Mouse (Mus musculus) midbrain, embryonic 11.5 days (tissue): ENCODE results near the gene C1s2. TPM values are rescaled to one million over a fixed set of nuclear protein-coding genes. Genes with fewer than 3 reads are reported as not detected.
"Not testable (repeated sequence)": the region's sequence is repeated elsewhere in the genome, so short reads cannot be mapped to it uniquely, and the experiment has no call there.

Experiments used
- ATAC-seq: fragments of 200-750 bp; cut with Nextera tagmentation; 2 replicates; pipeline ENCODE4 v1.8.0; 2017; ENCODE audit warnings: moderate TSS enrichment, moderate library complexity; ENCODE audit not compliant: low FRiP score
- DNase-seq: peaks from one replicate; pipeline ENCODE4 v3.0.0; 2015; ENCODE audit warnings: low spot score; ENCODE audit errors: missing footprints
- H3K27ac ChIP-seq: fragments of 300-500 bp; sonication (generic); 2 replicates; pipeline ENCODE4 v1.5.1; 2014; ENCODE audit warnings: low read depth, low read length
- H3K27me3 ChIP-seq: fragments of 300-500 bp; sonication (generic); 2 replicates; pipeline ENCODE4 v1.6.1; 2014; ENCODE audit warnings: mild to moderate bottlenecking, low read length, moderate library complexity, mixed read lengths; ENCODE audit not compliant: control insufficient read depth, insufficient read depth
- H3K36me3 ChIP-seq: fragments of 300-500 bp; sonication (generic); 2 replicates; pipeline ENCODE4 v1.6.1; 2014; ENCODE audit warnings: mild to moderate bottlenecking, low read length, moderate library complexity, mixed read lengths; ENCODE audit not compliant: control insufficient read depth, insufficient read depth
- H3K4me1 ChIP-seq: fragments of 300-500 bp; sonication (generic); 2 replicates; pipeline ENCODE4 v1.6.1; 2014; ENCODE audit warnings: low read length; ENCODE audit not compliant: control insufficient read depth, insufficient read depth
- H3K4me2 ChIP-seq: fragments of 300-500 bp; sonication (generic); 2 replicates; pipeline ENCODE4 v1.6.1; 2014; ENCODE audit warnings: mild to moderate bottlenecking, moderate library complexity
- H3K4me3 ChIP-seq: fragments of 300-500 bp; sonication (generic); 2 replicates; pipeline ENCODE4 v1.5.1; 2014; ENCODE audit warnings: low read depth, low read length
- H3K9ac ChIP-seq: fragments of 300-500 bp; sonication (generic); 2 replicates; pipeline ENCODE4 v1.6.1; 2014; ENCODE audit warnings: low read length
- H3K9me3 ChIP-seq: fragments of 300-500 bp; sonication (generic); 2 replicates; pipeline ENCODE4 v1.6.1; 2016; ENCODE audit warnings: low read length; ENCODE audit not compliant: control insufficient read depth
- WGBS: fragments of 180-500 bp; shearing (Covaris S2); extraction: QIAGEN DNeasy Blood & Tissue Kit; methylation state at CpG from one replicate; pipeline ENCODE4 v1.1.7; 2014; 5-methylcytosine and 5-hydroxymethylcytosine counted together
- polyA plus RNA-seq: library from polyadenylated mRNA; unstranded; fragments of >200 nt; fragmentation: Nextera tagmentation; extraction: Ambion mirVana; gene quantifications from 2 replicates; pipeline ENCODE4 v1.2.1, GENCODE M21; 2014

The C1s2 gene
- polyA plus RNA-seq, 1 experiment from 2014 or later, result not detected

DNA sequence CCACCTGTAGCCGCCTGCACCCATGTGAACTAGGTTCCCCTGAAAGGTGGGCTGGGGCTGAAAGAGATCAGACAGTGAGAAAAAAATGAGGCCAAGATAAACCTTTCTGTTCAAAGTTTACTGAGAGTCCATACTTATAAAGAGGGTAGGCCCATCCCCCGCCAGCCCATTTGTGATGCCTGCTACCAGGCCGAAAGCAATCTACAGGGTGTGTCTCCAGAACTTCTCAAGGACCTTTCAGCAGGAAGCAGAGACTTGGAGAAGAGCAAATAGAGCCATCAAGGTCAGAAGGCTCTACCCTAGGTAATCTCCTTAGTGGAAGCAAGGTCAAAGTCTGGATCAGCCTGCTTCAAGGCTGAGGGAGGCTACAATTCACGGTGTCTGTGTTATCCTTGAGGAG lies 33.9 kb downstream of the C1s2 start:
- WGBS, result 91% methylated on average over 4 of the region's 4 CpGs
- H3K27me3 ChIP-seq, result no peaks in the 10 kb centered on the region
- H3K4me1 ChIP-seq, result no peaks in the 10 kb centered on the region
- H3K36me3 ChIP-seq, result no peaks in the 10 kb centered on the region
- H3K4me3 ChIP-seq, result no peak overlapping the region
- H3K9ac ChIP-seq, result no peak overlapping the region
- H3K4me2 ChIP-seq, result no peak overlapping the region
- H3K27ac ChIP-seq, result no peak overlapping the region
- ATAC-seq (no peak), DNase-seq (no peak)
- 0 out of 2 replicates have a peak, but pooled peaks cover 2% of the 10 kb centered on the region for H3K9me3 ChIP-seq

DNA sequence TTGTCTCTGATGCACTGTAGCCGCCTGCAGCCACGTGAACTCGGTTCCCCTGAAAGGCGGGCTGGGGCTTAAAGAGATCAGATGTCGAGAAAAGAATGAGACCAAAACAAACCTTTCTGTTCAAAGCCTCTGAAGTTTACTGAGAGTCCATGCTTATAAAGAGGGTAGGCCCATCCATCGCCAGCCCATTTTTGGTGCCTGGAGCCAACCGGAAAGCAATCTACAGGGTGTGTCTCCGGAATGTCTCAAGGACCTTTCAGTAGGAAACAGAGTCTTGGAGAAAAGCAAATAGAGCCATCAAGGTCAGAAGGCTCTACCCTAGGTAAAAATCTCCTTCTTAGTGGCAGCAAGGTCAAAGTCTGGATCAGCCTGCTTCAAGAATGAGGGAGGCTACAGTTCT lies 42.8 kb downstream of the C1s2 start:
- WGBS, result 78% methylated on average over 8 of the region's 8 CpGs
- no peaks in the 10 kb centered on the region for H3K27me3 ChIP-seq

DNA sequence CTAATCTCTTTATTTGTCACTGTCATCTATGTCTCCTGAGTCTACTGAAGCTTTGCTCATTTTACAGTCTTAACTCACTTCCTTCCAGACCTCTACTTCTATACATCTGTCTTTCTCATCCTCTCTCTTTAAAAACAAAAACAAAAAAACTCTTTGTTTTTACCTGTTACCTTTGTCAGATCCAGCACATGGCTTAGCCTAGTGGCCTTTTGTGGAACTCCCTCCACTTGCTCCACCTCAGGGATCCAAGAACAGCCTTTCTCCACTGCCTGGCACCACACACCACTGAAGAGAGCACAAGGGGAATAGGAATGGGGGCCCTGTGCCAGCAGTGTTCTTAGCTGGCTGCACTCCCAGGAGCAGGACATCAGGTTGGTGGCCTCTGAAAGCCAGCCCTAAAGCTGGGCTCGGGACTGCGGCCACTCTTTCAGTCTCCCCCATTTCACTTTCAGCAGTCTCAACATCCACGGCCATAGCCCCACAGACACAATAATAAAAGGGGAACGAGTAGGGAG lies 43.6 kb downstream of the C1s2 start:
- H3K4me2 ChIP-seq, result no peak overlapping the region
- ATAC-seq (no peak), DNase-seq (no peak)
- 80% methylated on average over 4 of the region's 4 CpGs for WGBS
- no peaks in the 10 kb centered on the region for H3K9me3 ChIP-seq
- H3K27ac ChIP-seq, result no peak overlapping the region
- no peaks in the 10 kb centered on the region for H3K36me3 ChIP-seq
- H3K9ac ChIP-seq, result no peak overlapping the region
- H3K27me3 ChIP-seq, result no peaks in the 10 kb centered on the region
- no peaks in the 10 kb centered on the region for H3K4me1 ChIP-seq
- no peak overlapping the region for H3K4me3 ChIP-seq

More for the DNA sequence above, 42.8 kb downstream of the C1s2 start:
- no peak overlapping the region for H3K4me2 ChIP-seq
- no peaks in the 10 kb centered on the region for H3K36me3 ChIP-seq
- no peak overlapping the region for H3K27ac ChIP-seq
- no peaks in the 10 kb centered on the region for H3K9me3 ChIP-seq
- DNase-seq (no peak), ATAC-seq (no peak)
- no peak overlapping the region for H3K9ac ChIP-seq
- H3K4me1 ChIP-seq, result no peaks in the 10 kb centered on the region
- H3K4me3 ChIP-seq, result no peak overlapping the region

DNA sequence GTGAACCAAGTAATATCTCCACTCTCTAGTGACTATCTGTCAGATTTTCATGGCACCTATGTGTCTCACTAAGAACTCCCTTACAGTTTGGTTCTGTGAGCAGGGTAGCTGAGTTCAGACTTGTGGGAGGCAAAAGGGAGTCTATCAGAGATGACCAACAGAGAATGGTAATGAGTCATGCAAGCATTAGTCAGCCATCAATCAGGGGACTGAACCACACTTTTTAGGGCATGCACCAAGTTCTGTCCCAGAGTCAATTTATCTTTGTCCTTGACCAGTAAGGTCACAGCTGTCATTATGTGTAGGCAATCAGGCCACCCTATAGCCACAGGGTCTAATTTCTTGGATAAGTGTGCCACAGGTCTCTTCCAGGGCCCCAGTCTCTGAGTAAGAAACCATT lies 47.1 kb downstream of the C1s2 start:
- no peaks in the 10 kb centered on the region for H3K36me3 ChIP-seq
- no peak overlapping the region for H3K27ac ChIP-seq
- H3K4me3 ChIP-seq, result no peak overlapping the region
- H3K4me1 ChIP-seq, result no peaks in the 10 kb centered on the region
- H3K9me3 ChIP-seq, result no peaks in the 10 kb centered on the region
- no peaks in the 10 kb centered on the region for H3K27me3 ChIP-seq
- ATAC-seq, result no peak
- DNase-seq, result no peak
- H3K4me2 ChIP-seq, result no peak overlapping the region
- H3K9ac ChIP-seq, result no peak overlapping the region

DNA sequence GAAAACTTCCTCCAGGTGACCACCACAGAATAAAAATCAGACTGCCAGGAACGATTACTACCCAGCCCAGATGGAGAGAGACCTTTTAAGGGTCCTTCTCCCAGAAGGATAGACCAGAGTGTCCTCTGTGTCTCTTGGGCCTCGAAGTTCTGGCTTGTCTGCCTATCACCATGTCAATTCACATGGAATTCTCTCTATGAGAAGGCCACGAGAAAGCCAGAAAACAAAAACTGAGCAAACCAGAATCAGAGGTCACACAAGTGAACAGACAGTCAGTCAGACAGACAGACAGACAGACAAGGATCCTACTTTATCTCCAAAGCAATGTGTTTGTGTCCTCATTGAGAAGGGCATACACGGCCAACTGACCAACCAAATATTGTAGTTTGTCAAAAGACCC lies 49.6 kb downstream of the C1s2 start:
- no peak overlapping the region for H3K27ac ChIP-seq
- no peak overlapping the region for H3K4me3 ChIP-seq
- H3K4me1 ChIP-seq, result no peaks in the 10 kb centered on the region
- DNase-seq, result no peak
- H3K9me3 ChIP-seq, result no peaks in the 10 kb centered on the region
- no peak for ATAC-seq
- WGBS, result 77% methylated on average over 4 of the region's 4 CpGs
- H3K4me2 ChIP-seq, result no peak overlapping the region
- H3K36me3 ChIP-seq, result no peaks in the 10 kb centered on the region
- no peak overlapping the region for H3K9ac ChIP-seq
- H3K27me3 ChIP-seq, result no peaks in the 10 kb centered on the region

DNA sequence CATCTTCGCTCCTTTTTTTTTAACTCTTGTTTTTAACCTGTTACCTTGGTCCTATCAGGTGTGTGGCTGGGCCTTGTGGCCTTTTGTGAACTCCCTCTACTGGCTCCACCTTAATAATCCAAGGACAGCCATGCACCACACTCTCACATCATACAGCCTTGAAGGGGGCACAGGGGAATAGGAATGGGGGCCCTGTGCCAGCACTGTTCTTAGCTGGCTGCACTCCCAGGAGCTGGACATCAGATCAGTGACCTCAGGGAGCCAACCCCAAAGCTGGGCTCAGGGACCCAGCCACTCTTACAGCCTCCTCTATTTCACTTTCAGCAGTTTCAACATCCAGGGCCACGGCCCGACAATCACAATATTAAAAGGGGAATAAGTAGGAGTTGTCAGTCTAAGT lies 50.1 kb downstream of the C1s2 start:
- H3K4me1 ChIP-seq, result no peaks in the 10 kb centered on the region
- H3K4me3 ChIP-seq, result no peak overlapping the region
- no peak for DNase-seq
- no peaks in the 10 kb centered on the region for H3K36me3 ChIP-seq
- no peaks in the 10 kb centered on the region for H3K9me3 ChIP-seq
- no peak overlapping the region for H3K27ac ChIP-seq
- H3K4me2 ChIP-seq, result no peak overlapping the region
- H3K9ac ChIP-seq, result no peak overlapping the region
- no peak for ATAC-seq
- 91% methylated on average over 3 of the region's 3 CpGs for WGBS
- H3K27me3 ChIP-seq, result no peaks in the 10 kb centered on the region

DNA sequence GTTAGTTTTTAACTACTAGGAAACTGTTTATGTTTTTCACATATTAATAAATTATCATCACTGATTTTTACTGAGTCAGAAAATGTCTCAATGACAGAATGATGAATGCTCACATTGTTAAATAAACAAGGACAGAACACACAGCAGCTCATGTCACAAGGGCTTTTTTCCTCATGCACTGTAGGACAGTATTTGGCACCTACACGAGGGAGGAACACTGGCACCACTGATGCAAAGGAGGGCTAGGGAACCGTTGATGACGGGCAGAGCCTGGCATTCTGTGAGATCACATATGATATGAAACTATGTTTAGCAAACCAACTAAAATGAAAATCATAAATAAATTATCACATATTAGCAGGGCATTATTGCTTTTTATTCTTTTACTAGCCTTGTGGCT lies 51.0 kb downstream of the C1s2 start:
- Histone ChIP-seq H3K4me3 (no peak overlapping the region), H3K36me3 (no peaks in the 10 kb centered on the region), H3K27me3 (no peaks in the 10 kb centered on the region), H3K9ac (no peak overlapping the region), H3K9me3 (no peaks in the 10 kb centered on the region), H3K4me1 (no peaks in the 10 kb centered on the region), H3K4me2 (no peak overlapping the region), H3K27ac (no peak overlapping the region)
- DNase-seq (no peak), ATAC-seq (no peak)
- 89% methylated on average over 3 of the region's 3 CpGs for WGBS

DNA sequence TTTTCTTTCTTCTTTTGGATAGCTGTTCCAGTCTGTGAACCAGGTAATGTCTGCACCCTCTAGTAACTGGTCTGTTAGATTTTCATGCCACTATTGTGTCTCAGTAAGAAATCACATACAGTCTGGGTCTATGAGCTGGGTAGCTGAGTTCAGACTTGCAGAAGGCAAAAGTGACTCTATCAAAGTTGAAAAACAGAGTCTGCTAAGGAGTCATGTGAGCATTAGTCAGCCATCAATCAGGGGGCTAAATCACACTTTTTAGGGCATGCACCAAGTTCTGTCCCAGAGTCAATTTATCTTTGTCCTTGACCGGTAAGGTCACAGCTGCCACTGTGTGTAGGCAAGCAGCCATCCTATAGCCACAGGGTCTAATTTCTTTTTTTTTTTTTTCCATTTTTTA lies 53.7 kb downstream of the C1s2 start:
- Histone ChIP-seq H3K4me3 (no peak overlapping the region), H3K4me2 (no peak overlapping the region), H3K36me3 (no peaks in the 10 kb centered on the region), H3K9me3 (no peaks in the 10 kb centered on the region), H3K27ac (no peak overlapping the region), H3K4me1 (no peaks in the 10 kb centered on the region), H3K27me3 (no peaks in the 10 kb centered on the region), H3K9ac (no peak overlapping the region)
- DNase-seq, result no peak
- ATAC-seq, result no peak
- 93% methylated on average over 1 of the region's 1 CpGs for WGBS

DNA sequence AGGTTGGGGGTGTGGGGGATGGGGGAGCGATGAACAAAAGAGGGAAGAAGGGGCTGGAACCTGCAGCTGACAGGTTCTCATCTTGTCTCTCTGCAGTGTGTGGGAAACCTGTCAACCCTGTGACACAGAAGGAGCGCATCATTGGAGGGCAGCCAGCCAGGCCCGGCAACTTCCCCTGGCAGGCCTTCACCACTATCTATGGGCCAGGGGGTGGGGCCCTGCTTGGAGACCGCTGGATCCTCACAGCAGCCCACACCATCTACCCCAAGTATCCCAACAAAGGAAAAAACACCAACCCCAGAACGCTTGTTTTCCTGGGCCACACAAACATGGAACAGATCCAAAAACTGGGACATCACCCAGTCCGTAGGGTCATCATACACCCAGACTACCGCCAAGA lies 55.7 kb downstream of the C1s2 start:
- not testable (repeated sequence) for DNase-seq, ATAC-seq, H3K27me3 ChIP-seq, H3K9ac ChIP-seq, H3K4me2 ChIP-seq, H3K4me1 ChIP-seq, H3K36me3 ChIP-seq, H3K4me3 ChIP-seq, H3K9me3 ChIP-seq, H3K27ac ChIP-seq
- 90% methylated on average over 6 of the region's 7 CpGs for WGBS
